Mouse (Mus musculus) embryo, embryonic 9.5 days (tissue): ENCODE measurements around the gene Gm42517.

Experiments used
- DNase-seq: peaks from one replicate; pipeline ENCODE4 v3.0.0-alpha.2; 2017; ENCODE audit errors: extremely low spot score

Gene Gm42517

GRCm38 (mm10) chr5:108367871-108368332 lies at the start of gene Gm42517:
Gene Gm42517, minus strand, starts transcription at chr5:108367922.
- DNase-seq, result peak; percentile 27

- no peak for DNase-seq
Measured at GRCm38 (mm10) chr5:108414711-108415110, 47.0 kb upstream of the Gm42517 start.

- DNase-seq, result no peak
Measured at GRCm38 (mm10) chr5:108406977-108407376, 39.3 kb upstream of the Gm42517 start.

GRCm38 (mm10) chr5:108405460-108405859 lies 37.7 kb upstream of the Gm42517 start:
- DNase-seq, result no peak

DNA sequence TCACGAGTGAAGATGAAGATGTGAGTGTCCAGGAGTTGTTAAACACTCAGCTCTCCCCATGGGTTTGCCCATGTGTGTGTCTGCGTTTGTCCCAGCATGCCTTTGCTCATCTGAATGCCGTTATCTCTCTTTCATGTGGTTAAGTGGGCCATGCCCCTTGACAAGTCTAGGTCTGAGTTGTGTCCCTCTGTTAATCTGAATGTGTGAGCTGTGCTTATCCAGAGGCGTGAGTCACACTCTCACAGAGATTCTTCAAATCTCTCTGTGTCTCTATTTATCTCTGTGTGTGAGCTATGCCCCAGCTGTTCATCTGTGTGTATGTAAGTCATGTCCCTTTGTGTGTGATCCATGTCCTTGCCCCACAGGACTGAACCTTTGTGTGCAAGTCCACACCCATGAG lies 35.7 kb upstream of the Gm42517 start:
- no peak for DNase-seq

DNA sequence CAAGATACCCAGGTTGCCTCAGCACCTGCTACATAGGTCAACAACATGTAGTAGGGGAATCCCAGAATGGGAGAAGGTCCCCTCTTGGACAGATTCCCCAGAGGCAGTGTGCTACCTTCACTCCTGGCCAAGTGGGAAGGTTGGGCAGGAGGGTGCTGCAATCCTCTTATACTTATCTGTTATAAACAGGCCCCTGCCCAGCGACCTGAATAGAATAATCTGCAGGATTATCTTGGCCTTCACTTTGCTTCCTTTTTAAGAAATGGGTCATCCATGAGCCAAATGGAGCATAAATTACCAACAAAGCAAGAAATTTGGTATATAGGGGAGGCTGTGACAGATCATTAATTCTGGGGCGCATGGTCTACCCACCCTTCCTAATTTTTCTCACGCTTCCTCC lies 22.0 kb upstream of the Gm42517 start:
- DNase-seq, result no peak

- DNase-seq, result no peak
Measured at GRCm38 (mm10) chr5:108388201-108388600, 20.5 kb upstream of the Gm42517 start, which contains the start of gene Pde6b. Gene Pde6b, plus strand, starts transcription at chr5:108388391.

- DNase-seq, result no peak
Measured at GRCm38 (mm10) chr5:108386449-108386848, 18.7 kb upstream of the Gm42517 start.

DNA sequence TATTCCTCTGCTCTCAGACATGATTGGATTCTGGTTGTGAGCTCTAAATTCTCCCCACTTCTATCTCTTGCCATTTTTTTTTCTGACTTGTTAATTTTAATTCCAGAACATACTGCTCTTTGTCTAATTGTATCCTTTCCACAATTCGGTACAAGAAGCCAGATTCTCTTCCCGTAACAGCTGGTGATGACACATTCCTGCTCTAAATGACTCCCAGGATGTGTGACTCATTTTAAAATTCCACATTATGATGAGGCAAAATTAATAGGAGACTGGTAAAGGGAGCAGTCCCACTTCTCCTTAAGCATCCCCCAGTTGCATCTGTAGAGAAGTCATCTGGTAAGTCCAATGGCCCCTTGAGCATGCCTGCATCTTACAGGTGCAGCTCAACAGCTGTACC lies 17.9 kb upstream of the Gm42517 start:
- no peak for DNase-seq

DNA sequence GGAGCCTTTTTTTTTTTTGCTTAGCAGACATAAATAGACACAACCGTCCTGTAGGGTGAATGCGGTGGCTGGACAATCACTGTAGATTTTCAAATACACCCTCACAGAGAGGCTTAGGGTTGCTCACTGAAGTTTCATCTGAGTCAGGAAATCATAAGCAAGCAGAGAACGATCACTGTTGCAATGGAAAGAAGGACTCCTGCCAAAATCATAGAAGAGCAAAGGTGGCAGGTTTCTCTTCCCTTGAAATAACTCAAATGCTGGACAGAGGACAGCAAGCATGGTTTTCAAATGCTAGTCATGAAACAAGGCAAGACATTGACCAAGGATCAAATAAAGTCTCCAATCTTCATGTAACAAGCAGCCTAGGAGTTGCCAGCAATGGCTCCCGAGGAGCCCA lies 10.6 kb upstream of the Gm42517 start:
- DNase-seq, result no peak

GRCm38 (mm10) chr5:108376059-108376458 lies 8.3 kb upstream of the Gm42517 start:
- no peak for DNase-seq

DNA sequence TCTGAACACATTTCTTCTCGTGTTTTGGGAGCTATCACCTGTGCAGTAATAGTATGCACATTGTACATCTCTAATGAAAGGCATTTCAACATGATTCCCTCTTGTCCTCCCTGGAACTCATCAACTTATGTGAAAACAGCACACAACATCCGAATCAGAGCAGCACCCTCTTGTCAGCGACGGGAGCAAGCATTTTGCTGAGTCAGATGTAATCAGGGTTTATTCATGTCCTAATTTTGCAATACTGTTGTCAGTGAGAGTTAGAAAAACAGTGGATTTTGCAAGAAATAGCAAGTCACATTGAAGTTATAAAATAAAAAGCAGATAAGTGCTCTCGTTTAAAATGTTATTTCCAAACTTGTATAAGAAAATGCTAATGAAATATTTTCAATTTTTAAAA lies 6.4 kb upstream of the Gm42517 start:
- no peak for DNase-seq

DNA sequence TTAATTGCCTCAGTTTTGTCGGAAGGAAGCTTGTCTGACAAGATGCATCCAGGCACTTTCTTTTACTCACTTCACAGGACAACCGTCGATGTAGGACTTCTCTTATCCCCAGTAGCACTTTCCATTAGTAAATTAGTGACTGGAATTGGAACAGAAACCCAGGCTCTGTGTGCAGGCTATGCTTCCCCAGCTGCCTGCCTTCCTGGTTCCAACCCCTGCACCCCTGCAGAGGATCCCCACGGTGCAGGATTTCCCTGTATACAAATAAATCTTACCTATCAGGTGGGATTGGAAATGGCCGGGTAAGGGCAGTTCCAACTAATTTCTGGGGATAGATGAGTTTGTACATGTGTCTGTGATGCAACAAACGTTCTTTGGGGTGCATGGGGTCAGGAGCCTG lies 2.2 kb upstream of the Gm42517 start:
- DNase-seq, result no peak

- peak; percentile 36 for DNase-seq
Measured at GRCm38 (mm10) chr5:108368851-108369621, 1.3 kb upstream of the Gm42517 start.

- DNase-seq, result no peak
Measured at GRCm38 (mm10) chr5:108368446-108368845, 724 bp upstream of the Gm42517 start.

GRCm38 (mm10) chr5:108366984-108367841 lies 509 bp downstream of the Gm42517 start:
- DNase-seq, result peak; percentile 63

GRCm38 (mm10) chr5:108366328-108366983 lies 1.3 kb downstream of the Gm42517 start:
- no peak for DNase-seq

- DNase-seq, result no peak
Measured at GRCm38 (mm10) chr5:108362330-108362729, 5.4 kb downstream of the Gm42517 start.

DNA sequence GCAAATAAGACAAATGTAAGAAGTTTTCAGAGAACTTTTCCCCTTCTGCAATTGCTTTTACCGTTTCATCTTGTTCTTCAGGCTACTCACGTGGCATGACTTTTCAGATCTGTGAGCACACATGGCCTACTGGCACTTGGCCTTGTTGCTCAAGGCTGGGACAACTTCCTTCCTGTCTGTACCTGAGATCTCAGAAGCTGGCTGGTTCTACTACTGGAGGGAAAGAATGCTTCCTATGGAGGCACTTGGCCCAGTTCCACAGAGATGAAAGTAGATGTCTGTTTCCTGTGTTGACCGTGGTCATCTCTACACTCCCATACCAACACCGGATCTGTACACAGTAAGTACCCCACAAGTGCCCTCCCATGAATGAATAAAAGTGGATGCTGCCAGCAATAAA lies 7.5 kb downstream of the Gm42517 start:
- DNase-seq, result no peak

- no peak for DNase-seq
Measured at GRCm38 (mm10) chr5:108359491-108359890, 8.2 kb downstream of the Gm42517 start.

DNA sequence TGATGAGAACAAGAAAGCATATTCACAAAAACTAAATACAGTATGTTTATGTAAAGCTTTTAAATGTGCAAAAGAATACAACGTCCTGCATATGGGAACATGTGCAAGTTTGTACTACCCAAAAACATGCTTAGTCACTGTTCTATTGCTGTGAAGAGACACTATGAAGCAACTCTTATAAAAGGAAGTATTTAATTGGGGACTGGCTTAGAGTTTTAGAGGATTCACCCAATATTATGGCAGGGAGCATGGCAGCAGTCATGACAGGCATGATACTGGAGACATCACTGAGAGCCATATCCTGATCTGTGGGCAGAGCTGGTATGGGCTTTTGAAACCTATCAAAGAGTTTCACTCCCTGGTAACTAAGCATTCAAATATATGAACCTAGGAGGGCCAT lies 9.9 kb downstream of the Gm42517 start:
- DNase-seq, result no peak

GRCm38 (mm10) chr5:108354056-108354455 lies 13.7 kb downstream of the Gm42517 start:
- DNase-seq, result no peak
